Mouse (Mus musculus) olfactory bulb, adult 2 months (tissue): ENCODE measurements around the gene Olfr1033. TPM values are rescaled to one million over a fixed set of nuclear protein-coding genes. Genes with fewer than 3 reads are reported as not detected.

Source experiments
- H3K27ac ChIP-seq: fragments of 200-500 bp; 2 replicates; pipeline ENCODE4 v1.5.1; 2012; ENCODE audit warnings: low read depth, low read length; ENCODE audit not compliant: insufficient read depth
- H3K4me1 ChIP-seq: fragments of 200-500 bp; 2 replicates; pipeline ENCODE4 v1.6.1; 2012; ENCODE audit warnings: low read length; ENCODE audit not compliant: control insufficient read depth, insufficient read depth
- H3K4me3 ChIP-seq: fragments of 200-500 bp; 2 replicates; pipeline ENCODE4 v1.5.1; 2012; ENCODE audit warnings: mild to moderate bottlenecking, low read depth, low read length, moderate library complexity; ENCODE audit not compliant: insufficient read depth
- CTCF ChIP-seq: fragments of 200-500 bp; IDR thresholded peaks from 2 replicates; pipeline ENCODE4 v1.5.1; 2012; ENCODE audit warnings: low read depth, mild to moderate bottlenecking, low read length, moderate library complexity; ENCODE audit not compliant: insufficient read depth
- POLR2A ChIP-seq: fragments of 200-500 bp; IDR thresholded peaks from 2 replicates; pipeline ENCODE4 v1.6.1; 2012; ENCODE audit warnings: mild to moderate bottlenecking, low read depth, low read length, moderate library complexity; ENCODE audit not compliant: insufficient read depth
- WGBS: fragments of 180-500 bp; shearing (Covaris S2); methylation state at CpG from one replicate; pipeline ENCODE4 v1.1.7; 2018; 5-methylcytosine and 5-hydroxymethylcytosine counted together
- polyA plus RNA-seq: library from polyadenylated mRNA; stranded (reverse); fragments of >200 nt; gene quantifications from 2 replicates; pipeline ENCODE4 v1.2.4, GENCODE M21; 2012; ENCODE audit warnings: low replicate concordance; ENCODE audit not compliant: missing spikeins, insufficient read depth, insufficient read length

The Olfr1033 gene
- polyA plus RNA-seq, 1 experiment: not detected

DNA sequence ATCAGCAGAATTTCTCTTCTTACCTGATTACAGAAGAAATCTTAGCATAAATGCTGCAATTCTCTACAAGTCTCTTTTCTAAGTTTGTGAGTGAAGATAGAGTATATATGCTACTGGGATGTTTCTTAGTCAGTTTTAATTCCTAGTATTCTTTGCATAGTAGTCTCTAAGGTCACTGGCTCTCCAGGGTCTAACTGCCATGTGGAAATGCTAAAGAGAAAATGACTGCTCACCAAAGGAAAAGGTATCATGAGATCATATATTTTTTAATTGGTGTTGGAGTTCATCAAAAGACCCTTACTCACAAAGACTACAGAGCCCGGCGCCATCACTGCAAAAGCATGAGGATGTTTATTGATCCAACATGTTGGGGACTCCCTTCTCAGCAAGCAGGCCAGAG lies 66.9 kb downstream of the Olfr1033 start, which contains the start of gene Olfr1037:
Olfr1037 (minus strand) TSS at position 101 of the 400 bp plus-strand sequence.
- H3K4me3 ChIP-seq: no peak within 1 kb of the TSS
- TF ChIP-seq CTCF (no peak), POLR2A (no peak)
- 88% methylated on average over 2 of the region's 2 CpGs for WGBS

More for the DNA sequence above, 66.9 kb downstream of the Olfr1033 start, which contains the start of gene Olfr1037:
- Histone ChIP-seq H3K4me1 (no peaks in the 10 kb centered on the region), H3K27ac (no peak within 1 kb of the TSS)

Other genes starting within 250 kb of the Olfr1033 start
- gene Olfr1014, start 247.9 kb upstream of the Olfr1033 start, polyA plus RNA-seq: not detected in 2 replicates
- not detected in 2 replicates for gene Olfr1015, start 238.6 kb upstream of the Olfr1033 start, polyA plus RNA-seq
- not detected in 2 replicates for gene Olfr1016, start 218.1 kb upstream of the Olfr1033 start, polyA plus RNA-seq
- not detected in 2 replicates for gene Olfr1018, start 202.2 kb upstream of the Olfr1033 start, polyA plus RNA-seq
- not detected in 2 replicates for gene Olfr1019, start 175.2 kb upstream of the Olfr1033 start, polyA plus RNA-seq
- gene Olfr1020, start 173.6 kb upstream of the Olfr1033 start, polyA plus RNA-seq: not detected in 2 replicates
- gene Olfr1022, start 152.0 kb upstream of the Olfr1033 start, polyA plus RNA-seq: not detected in 2 replicates
- not detected in 2 replicates for gene Olfr1023, start 135.0 kb upstream of the Olfr1033 start, polyA plus RNA-seq
- gene Olfr1024, start 115.6 kb upstream of the Olfr1033 start, polyA plus RNA-seq: not detected in 2 replicates
- not detected in 2 replicates for gene Olfr1025-ps1, start 105.4 kb upstream of the Olfr1033 start, polyA plus RNA-seq
- not detected in 2 replicates for gene Olfr1026, start 99.1 kb upstream of the Olfr1033 start, polyA plus RNA-seq
- gene Olfr1028, start 70.2 kb upstream of the Olfr1033 start, polyA plus RNA-seq: not detected in 2 replicates
- gene Olfr1029, start 46.7 kb upstream of the Olfr1033 start, polyA plus RNA-seq: not detected in 2 replicates
- not detected in 2 replicates for gene Olfr1030, start 41.4 kb upstream of the Olfr1033 start, polyA plus RNA-seq
- not detected in 2 replicates for gene Olfr1031, start 30.3 kb upstream of the Olfr1033 start, polyA plus RNA-seq
- not detected in 2 replicates for gene Olfr1032, start 15.1 kb upstream of the Olfr1033 start, polyA plus RNA-seq
- not detected in 2 replicates for gene Olfr1034, start 25.2 kb downstream of the Olfr1033 start, polyA plus RNA-seq
- not detected in 2 replicates for gene Olfr1036, start 53.4 kb downstream of the Olfr1033 start, polyA plus RNA-seq
- gene Olfr1037, start 66.8 kb downstream of the Olfr1033 start, polyA plus RNA-seq: not detected in 2 replicates
- not detected in 2 replicates for gene Olfr1039, start 115.3 kb downstream of the Olfr1033 start, polyA plus RNA-seq
- not detected in 2 replicates for gene Olfr1040, start 126.1 kb downstream of the Olfr1033 start, polyA plus RNA-seq
- gene Olfr1042, start 141.2 kb downstream of the Olfr1033 start, polyA plus RNA-seq: not detected in 2 replicates
- gene Olfr1043, start 146.9 kb downstream of the Olfr1033 start, polyA plus RNA-seq: not detected in 2 replicates
- gene Olfr1044, start 157.2 kb downstream of the Olfr1033 start, polyA plus RNA-seq: not detected in 2 replicates
- not detected in 2 replicates for gene Olfr52, start 165.1 kb downstream of the Olfr1033 start, polyA plus RNA-seq
- not detected in 2 replicates for gene Olfr1045, start 182.4 kb downstream of the Olfr1033 start, polyA plus RNA-seq
- gene Olfr1046, start 198.7 kb downstream of the Olfr1033 start, polyA plus RNA-seq: not detected in 2 replicates
- gene Olfr1047, start 210.8 kb downstream of the Olfr1033 start, polyA plus RNA-seq: not detected in 2 replicates
- not detected in 2 replicates for gene Olfr1048, start 219.7 kb downstream of the Olfr1033 start, polyA plus RNA-seq
- gene Olfr1049, start 237.7 kb downstream of the Olfr1033 start, polyA plus RNA-seq: not detected in 2 replicates